Mouse (Mus musculus) retina, postnatal 1 day (tissue): Measurements from ENCODE around the gene Chadl.
"Not testable (repeated sequence)": the region's sequence is repeated elsewhere in the genome, so short reads cannot be mapped to it uniquely, and the experiment has no call there.

Source experiments
- DNase-seq: peaks from one replicate; pipeline ENCODE4 v3.0.0-alpha.2; 2012

The Chadl gene

DNA sequence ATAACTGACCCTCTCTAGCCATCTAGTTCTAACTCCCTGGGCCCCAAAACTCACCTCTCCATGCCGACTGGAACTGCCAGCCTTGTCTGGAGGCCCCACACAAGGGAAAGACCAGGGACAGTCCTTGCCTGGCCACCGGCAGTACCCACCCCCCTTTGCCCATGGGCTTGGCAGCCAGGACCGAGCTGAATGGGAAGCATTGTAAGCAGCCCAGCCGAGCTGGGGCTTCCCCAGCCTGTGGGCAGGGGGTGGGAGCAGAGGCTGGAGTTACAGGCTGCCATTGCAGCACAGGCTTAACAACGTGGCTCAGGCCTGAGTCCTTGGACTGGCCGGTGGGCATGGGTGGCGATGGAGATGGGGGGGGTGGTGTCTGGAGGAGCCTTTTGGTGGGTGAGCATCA is at the start of gene Chadl:
Gene Chadl, minus strand, starts transcription at position 113 of the 400 bp plus-strand sequence.
- peak; percentile 54 for DNase-seq

DNA sequence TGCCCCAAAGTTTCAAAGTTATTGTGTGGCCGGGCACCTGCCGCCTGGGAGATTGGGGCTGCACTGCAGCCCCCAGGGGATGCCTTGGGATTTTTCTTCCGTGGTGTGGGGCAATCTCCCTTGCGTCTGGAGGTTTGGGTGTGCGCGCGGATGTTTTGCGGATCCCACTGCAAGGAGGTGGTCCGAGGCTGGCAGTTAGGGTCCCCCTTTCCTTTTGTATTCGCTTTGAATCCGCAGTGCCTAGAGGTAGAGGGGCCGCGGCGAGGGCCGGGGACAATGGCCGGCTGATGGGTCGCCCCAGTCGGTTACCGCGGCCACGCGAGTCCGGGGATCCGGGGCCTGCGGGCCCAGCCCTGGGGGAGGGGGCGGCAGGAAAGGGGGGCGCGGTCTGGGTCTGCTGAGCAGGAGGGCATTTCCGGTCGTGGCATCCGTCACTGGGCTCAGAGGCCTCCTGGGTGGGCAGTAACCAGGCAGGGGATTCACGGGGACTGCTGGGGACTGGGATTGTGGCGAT is 48.6 kb upstream of the Chadl start:
- DNase-seq: peak; percentile 87

DNA sequence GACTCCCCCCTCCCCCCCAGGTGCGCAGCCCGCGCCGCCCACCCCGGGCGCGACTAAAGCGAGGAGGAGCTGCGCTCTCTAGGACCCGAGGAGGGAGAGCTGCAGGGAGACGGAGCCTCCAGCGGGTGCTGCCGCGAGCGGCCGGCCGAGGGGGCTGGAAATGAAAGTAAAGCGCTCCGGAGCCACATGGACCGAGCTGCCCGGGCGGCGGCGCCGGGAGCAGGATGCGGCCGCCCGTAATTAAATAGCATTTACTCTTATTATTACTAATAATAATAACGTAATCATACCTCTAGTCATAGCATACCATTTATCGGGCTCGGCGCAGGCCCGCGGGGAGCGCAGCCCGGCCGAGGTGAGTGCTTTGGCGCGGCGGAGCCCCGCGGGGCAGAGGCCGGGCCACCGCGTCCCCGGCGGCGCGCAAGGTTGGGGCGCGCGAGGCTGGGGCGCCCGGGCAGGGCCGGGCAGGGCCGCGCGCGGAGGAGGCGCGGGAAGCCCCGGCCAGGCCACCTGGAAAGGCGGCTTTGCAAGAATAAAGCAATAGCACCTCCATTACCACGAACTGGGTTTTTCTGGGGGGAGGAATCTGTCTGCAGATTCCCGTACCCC is 48.0 kb upstream of the Chadl start, which contains the start of the genes Zc3h7b and Rangap1:
Gene Zc3h7b, plus strand, starts transcription at position 66 of the 609 bp plus-strand sequence.
Gene Rangap1, minus strand, starts transcription at position 539 of the 609 bp plus-strand sequence.
- DNase-seq: peak; percentile 85

DNA sequence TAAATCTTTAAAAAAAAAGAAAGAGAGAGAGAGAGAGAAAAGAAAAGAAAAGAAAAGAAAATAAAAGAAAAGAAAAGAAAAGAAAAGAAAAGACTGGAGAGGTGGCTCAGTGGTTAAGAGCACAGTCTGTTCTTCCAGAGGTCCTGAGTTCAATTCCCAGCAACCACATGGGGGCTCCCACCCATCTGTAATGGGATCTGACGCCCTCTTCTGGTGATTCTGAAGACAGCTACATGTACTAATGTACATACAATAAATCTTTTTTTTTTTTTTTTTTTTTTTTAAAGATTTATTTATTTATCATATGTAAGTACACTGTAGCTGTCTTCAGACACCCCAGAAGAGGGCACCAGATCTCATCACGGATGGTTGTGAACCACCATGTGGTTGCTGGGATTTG is 45.3 kb upstream of the Chadl start:
- DNase-seq: not testable (repeated sequence)

DNA sequence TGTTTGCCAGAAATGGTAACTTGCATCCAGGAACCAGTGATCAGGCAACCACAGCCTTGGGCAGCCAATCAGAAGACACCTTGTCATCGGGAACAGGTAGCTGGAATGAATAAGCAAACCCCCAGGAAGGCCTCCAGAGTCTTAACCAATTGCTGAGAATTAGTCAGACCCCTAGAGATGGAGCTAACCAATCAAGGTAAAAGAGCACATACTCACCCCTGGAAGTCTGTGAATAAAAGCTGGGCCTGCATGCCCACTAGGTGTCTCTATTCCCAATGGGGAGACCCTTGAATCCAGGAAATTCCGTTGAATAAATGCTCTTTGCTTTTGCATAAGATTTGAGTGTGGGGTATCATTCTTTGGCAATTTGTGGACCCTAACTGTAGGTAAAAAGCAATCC is 42.8 kb upstream of the Chadl start:
- DNase-seq: peak; percentile 43

DNA sequence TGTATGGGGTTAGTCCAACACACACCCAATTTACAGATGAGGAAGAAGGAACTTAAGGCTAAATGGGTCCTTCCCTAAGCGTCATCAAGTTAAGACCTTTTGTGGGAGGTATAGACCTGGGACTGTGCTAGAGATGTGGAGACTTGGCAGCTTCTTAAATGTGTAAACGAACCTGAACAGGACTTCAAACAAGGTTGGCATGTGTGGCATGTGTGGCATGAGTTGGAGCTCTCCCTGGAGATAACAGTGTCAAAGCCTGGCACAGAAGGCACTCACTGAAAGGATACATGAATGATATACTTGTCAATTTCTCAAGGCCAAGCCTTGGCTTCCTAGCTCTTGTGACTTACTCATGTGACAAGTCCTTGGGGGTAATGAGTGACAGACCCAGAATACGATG is 42.2 kb upstream of the Chadl start:
- DNase-seq: no peak

DNA sequence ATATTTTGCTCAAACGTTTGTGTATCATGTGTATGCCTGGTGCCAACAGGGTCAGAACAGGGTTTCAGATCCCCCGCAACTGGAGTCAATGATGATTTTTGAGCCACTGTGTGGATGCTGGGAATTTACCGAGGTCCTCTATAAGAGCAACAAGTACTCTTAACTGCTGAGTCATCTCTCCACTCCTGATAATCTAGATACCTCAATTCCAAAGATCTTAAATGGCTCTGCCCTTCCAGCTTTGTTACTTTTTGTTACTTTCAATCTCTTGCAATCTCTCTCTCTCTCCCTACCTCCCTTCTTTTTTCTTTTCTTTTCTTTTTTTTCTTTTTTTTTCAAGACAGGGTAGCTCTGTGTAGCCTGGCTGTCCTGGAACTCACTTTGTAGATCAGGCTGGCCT is 38.0 kb upstream of the Chadl start:
- no peak for DNase-seq

DNA sequence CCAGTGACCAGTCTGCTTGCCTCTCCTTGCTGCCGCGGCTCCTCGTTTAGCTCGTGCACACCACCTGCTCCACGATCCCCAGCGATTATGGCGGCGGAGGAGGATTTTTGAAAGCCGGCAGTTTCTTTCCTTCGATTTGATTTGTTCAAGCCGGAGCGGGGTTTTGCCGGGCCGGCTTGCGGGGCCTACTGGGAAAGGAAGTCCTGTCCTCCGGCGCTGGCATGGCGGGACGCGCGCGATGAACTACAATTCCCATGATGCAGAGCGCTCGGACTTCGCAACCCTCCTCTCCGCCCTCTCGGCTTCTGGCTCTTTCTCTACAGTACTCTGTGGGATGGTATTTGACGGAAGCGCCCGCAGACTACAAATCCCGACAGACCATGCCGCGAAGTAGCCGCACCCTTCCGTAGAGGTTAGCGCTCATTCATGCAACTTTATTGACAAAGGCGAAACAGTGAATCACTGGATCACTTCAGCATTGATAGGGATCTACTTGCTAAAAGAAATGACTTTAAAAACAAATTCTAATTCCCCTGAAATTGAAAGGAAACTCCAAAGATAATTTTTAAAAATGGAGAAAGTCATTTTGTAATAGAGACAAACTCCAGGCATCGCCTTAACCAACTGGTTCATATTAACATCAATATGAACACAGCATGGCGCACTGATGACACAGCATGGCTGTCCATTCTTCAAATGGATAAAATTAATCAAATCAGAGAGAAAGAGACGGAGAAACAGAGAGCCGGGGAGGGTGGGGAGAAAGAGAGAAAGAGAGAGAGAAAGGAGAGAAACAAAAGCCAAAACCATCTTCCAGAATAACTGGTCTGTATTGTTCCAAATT is 32.9 kb upstream of the Chadl start:
- DNase-seq: peak; percentile 100

DNA sequence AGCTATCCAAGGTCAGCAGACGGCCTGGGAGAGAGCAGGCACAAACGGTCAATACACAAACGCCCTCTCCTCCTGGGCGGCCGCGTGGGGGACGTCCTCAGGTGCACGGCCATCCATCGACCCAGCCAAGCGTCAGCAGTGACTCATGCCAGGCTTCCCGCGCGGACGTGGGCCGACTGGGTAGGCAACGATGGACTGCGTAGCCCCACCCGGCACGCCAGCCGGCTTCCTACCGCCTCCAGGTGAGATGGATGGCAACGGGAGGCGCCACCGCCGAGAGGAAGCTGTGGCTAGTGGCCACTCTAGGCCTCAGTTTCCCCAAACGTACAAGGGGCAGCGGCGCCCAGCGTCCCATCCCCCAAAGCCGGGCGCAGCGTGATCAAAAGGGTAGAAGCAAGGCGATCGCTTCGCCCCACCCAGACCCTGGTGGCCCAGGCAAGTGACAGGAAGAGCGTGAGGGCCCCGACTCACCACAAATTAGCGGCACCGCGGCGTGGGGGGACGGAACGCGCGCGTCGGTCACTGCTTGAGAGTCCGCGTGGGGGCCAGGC is 32.2 kb upstream of the Chadl start:
- no peak for DNase-seq

DNA sequence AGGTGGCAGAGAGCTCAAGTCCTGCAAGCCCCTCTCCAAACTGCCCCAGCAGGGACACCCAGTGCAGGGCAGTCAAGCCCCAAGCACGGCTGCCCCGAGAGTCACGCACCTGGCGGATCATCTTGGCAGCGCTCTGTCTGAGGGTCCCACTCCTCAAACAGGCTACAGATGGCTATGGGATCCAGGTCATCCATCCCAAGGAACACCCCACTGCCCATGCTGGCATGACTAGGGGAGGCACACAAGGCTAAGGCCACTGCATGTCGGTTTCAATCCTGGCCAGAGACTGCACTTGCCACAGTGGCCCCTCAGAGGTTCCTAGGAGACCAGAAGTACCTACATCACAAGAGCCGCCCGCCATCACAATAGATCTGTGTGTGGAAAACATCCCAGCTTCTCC is 28.9 kb upstream of the Chadl start:
- no peak for DNase-seq

DNA sequence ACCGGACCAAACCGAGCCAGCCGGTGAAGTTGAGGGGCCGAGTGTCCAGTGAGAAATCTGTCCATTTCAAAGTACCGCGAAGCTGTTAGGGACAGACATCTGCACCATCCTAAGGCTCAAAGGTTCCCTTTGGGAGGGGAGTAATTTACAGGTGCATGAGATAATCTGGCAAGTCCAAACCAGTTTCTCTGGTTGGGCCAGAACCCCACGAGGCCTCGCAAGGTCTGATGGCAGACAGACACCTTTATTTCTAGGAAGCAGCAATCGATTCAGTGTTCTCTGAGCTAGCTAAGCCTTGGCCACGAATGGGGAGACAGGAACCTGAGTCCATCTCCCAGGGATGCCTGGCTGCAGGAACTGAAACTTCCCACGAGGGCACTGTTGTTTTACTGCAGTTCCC is 26.6 kb upstream of the Chadl start:
- no peak for DNase-seq

DNA sequence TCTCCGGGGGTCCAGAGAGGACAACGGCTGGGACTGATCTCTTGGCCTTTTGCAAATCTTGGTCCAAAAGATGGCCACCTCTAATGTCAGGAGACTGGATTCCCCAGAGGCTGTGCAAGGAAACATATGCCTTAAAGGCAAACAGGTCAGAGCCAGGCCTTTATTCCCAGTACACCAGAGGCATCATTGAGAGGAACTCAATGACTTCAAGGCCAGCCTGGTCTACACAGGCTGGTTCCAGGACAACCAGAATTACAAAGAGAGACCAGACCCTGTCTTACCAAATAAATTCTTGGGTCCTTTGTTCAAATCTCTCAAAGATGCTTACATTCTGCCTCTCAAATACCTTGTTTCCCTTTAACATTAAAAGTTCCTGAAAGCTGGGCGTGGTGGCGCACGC is 25.3 kb upstream of the Chadl start:
- no peak for DNase-seq

DNA sequence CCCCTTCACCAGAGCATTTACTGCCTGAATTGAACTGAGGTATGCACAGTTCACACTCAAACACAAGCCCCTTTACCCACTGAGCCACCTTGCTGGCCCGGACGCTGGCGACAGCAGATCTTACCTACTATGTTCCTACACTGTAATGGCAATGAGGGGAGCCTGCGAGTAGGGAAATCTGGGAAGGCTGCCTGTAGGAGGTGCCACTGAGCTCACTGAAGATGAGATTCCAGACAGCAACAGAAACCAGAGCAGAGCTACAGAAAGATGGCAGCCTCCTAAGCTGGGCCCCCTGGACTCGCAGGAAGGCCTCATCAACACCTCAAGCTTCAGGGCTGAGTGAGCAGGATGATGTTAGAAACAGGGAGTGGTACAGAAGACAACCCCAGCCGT is 22.0 kb upstream of the Chadl start:
- DNase-seq: no peak

DNA sequence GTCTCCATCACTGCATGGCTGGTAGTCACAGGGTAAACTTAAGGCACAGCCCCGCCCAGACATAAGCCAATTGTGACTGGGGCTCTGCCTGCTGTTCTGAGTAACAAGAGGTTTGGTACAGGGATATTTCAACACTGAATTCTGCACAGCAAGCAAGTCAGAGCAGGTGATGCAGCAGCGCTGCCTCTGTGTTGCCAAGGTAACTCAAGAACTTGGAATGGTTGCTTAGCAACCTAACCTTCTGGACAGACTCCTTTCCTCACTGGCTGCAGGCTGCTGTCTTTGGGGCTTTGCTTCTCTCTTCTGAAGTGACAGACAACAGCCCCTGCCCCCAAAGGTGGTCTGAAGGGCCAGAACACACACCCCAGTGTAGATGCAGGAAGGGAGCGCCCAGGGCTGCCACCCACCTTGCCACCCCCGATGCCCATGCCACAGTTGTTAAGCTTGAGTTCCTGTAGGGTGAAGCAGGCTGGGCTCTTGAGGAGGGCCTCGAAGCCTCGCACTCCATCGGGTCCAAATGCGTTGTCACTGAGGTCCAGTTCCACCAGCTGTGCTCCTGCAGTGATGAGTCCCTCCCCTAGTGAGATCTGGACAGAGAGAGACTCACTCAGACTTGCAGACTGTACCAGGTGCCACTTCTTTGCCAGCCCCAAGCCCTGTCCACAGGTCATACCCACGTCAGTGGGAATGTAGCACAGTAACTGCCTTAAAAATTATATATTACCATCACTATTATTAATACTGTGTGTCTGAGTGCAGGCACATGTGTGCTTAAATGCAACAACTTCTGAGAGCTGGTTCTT is 21.4 kb upstream of the Chadl start:
- peak; percentile 38 for DNase-seq

DNA sequence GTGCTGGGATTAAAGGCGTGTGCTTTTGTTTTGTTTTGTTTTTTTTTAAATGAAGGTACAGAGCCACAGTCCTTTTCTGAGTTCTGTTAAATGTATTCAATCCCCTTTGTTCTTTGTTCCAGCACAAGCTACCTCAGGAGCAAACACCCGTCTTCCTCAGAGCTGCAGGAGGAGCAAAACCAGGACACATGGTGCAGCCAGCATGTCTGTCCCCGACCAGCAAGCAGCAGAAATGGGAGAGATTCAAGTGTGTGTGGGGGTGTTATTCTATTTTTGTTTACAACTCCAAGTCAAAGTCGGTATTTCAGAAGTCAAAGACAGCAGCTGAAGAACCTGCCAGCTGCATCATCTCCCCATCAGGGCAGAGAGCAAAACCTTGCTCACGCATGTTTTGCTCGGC is 16.7 kb upstream of the Chadl start:
- DNase-seq: no peak

DNA sequence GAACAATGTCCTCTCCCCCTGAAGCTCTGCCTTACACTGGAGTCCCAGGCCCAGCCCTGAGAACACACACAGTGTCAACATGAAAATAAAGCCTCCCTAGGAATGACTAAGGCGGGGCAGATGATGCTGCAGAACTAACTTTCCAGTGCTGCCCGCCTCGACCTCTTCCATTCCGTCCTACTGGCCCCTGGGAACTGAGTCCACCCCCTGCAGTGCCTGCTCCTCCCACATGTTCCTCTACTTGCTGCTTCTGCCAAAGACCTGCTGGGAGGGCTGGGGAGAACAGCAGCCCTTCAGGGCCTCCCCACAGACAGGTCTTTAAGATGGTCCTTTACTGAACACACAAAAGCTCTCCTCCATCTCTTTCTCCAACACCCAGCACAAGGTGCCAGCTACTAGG is 13.7 kb upstream of the Chadl start:
- no peak for DNase-seq

DNA sequence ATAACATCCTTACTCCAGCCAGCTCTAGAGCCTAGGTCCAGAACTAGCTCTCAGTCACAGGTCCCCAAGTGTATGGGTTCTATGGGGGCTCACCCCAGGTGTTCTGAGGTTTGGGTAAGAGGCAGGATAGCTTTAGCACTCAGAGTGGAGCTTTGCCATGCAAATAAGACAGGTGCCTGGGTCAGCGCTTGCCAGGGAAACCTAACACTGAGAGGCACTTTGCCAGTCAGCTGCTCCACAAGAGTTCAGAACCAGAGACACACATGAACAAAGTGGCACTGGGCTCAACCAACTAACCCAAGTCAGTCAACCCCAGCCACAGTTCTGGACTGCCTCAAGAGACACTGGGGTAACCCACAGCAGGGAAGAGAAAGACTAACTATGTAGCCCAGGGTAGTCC is 12.6 kb upstream of the Chadl start:
- DNase-seq: no peak

DNA sequence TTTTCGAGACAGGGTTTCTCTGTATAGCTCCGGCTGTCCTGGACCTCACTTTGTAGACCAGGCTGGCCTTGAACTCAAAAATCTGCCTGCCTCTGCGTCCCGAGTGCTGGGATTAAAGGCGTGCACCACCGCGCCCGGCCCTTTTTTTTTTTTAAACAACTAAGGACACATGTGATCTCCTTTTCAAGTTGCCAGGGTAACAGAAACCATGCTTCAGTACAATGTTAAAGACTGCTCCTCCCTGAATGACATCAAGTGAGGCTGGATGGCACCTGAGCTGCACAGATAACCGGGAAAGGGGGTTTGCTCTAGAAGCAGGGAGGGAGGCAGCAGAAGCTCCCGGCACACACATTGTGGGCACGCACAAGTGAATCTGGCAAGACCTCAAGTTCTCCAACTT is 11.9 kb upstream of the Chadl start:
- DNase-seq: no peak

DNA sequence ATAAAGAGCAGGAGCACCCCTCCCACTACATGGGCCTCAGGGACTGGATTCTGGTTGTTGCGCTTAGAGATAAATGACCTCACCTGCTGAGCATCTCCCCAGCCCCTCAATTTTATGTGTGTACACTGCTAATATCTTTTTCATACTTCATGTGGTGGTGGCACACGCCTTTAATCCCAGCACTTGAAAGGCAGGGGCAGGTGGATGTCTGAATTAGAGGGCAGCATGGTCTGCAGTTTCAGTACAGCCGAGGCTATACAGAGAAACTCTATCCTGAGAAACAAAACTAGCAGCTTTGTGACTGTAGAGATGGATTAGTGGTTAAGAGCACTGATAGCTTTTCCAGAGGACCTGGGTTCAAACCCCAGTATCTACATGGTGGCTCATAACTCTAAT is 6.0 kb upstream of the Chadl start:
- no peak for DNase-seq

DNA sequence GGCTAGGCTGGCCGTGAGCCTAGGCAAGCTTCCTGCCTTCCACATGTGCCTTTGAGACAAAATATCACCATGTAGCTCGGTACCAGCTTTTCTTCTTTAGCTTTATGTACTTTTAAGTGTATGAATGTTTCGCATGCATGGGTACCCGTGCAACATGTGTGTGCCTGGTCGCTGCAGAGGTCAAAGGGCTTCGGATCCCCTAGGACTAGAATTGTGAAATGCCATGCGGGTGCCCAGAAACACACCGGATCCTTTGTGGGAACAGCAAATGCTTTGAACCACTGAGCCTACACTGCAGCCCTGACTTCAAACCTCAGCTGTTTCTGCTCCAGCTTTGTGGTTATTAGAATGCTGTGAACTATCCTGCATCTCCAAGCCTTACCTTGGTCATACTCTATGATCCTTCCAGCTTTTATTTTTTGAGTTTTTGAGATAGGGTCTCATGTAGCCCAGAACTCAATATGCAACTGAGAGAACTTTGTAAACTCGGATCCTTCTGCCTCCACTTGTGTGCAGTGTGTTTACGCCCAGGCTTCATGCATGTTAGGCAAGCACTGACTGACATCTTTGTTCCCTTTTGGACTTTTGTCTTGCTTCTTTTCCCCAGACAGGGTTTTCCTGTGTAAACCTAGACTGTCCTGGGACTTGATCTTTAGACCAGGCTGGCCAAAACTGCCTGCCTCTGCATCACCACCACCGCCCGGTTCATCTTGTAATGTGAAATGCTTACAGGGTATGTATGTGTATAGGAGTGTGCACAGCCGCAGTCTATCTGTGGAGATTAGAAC is 5.4 kb upstream of the Chadl start:
- DNase-seq: no peak

DNA sequence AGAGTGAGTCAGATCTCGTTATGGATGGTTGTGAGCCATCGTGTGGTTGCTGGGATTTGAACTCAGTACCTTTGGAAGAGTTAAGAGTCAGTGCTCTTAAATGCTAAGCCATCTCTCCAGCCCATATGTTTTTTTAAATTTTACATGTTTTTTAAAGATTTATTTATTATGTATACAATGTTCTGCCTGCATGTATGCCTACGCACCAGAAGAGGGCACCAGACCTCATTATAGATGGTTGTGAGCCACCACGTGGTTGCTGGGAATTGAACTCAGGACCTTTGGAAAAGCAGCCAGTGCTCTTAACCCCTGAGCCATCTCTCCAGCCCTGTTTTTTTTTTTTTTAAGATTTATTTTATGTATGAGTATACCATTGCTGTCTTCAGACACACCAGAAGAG is 4.3 kb upstream of the Chadl start:
- not testable (repeated sequence) for DNase-seq

DNA sequence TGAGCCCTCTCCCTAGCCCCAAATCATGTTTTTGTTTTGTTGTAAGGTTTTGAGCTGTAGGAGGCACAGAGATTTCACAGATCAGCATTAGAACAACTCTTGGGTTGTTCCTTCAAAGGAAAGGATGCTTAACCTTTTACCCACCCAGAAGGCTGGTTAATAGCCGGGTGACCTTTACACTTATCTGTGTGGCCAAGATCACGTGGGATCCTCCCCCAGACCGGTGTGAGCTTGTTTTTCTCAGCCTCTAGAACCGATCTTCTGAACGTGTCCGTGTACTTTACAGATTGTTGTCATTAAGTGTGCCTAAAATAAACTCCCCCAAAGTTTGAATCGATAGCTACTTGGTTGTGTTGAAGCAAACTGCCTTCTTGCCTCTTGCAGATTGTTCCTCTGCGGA is 3.5 kb upstream of the Chadl start:
- DNase-seq: no peak
